Comparison of ENCODE assay signal across 9 mouse cellular contexts in genomic region chr4:58508833-58509232, GRCm38 (mm10). TPM values are rescaled to one million over a fixed set of nuclear protein-coding genes. Genes with fewer than 3 reads are reported as not detected.
DNase-seq lines count a peak whose midpoint lies in the region; ATAC-seq lines count a peak whose summit lies in the region.
"Had no signal": no experiment of that assay in that cellular context is flagged by ENCODE, and none has a peak within 500 bp of the region (broad histone marks: within the 10 kb centered on the region; RNA-seq: fewer than 3 reads in every experiment).

No protein-coding gene starts in this region.

- no peak overlapping the region for H3K4me3 ChIP-seq in heart, embryonic 16.5 days (ENCODE audit: low read length)
- H3K4me3 ChIP-seq: myocyte had no signal

- H3K9ac ChIP-seq in heart, embryonic 16.5 days (ENCODE audit: low read length) = no peak overlapping the region

- DNase-seq in heart, adult 11 months = peak; percentile 88
- no peak for DNase-seq in heart, postnatal 25 days (ENCODE audit: low spot score)
- peak; percentile 44 to 46 for DNase-seq in right cerebral cortex, postnatal 10 days (ENCODE audit: low spot score in 2 of 2)
- DNase-seq in right cerebral cortex, postnatal 36 days (ENCODE audit: low spot score in 2 of 2) = no peak
- DNase-seq in kidney, adult 18-20 months = no peak
- DNase-seq in thymus, adult 18-20 months = no peak

- ATAC-seq in heart, embryonic 16.5 days (replicated peaks; ENCODE audit: extremely low read depth, insufficient read depth, low FRiP score) = no peak
- no peak for ATAC-seq in megakaryocyte progenitor cell, adult 5-6 weeks (replicated peaks; ENCODE audit: poor library complexity)

- no peak overlapping the region for H3K4me2 ChIP-seq in heart, embryonic 16.5 days (ENCODE audit: low read depth, low read length)

- H3K4me1 ChIP-seq in heart, embryonic 16.5 days (ENCODE audit: control insufficient read depth, insufficient read depth, low read length) = peaks cover 10% of the 10 kb centered on the region

- intact Hi-C loops in heart, postnatal 25 days (cut with DNase I) = no loop called here

- H3K27me3 ChIP-seq in heart, embryonic 16.5 days (ENCODE audit: control insufficient read depth, insufficient read depth, low read length) = no peaks in the 10 kb centered on the region

- 45% methylated on average over 7 of the region's 7 CpGs for WGBS in heart, embryonic 16.5 days

- H3K9me3 ChIP-seq in heart, embryonic 16.5 days (replicated peaks; ENCODE audit: control insufficient read depth, low read length) = no peaks in the 10 kb centered on the region

- H3K36me3 ChIP-seq in heart, embryonic 16.5 days (ENCODE audit: control insufficient read depth, insufficient read depth) = no peaks in the 10 kb centered on the region

- H3K27ac ChIP-seq in heart, embryonic 16.5 days (ENCODE audit: low read length) = peak overlapping the region; percentile 41; the same call in 1 of the 2 replicates

RNA-seq across cellular contexts. Expression of gene Lpar1, which starts 44.9 kb away (rescaled TPM):
- total RNA-seq in heart, postnatal 25 days (2021) = 10 to 100 TPM; 11.1 to 14.3 TPM
- 20.2 and 20.6 TPM in 2 replicates for polyA plus RNA-seq in heart, embryonic 16.5 days (2015; fragmentation: Nextera tagmentation; extraction: Ambion mirVana)
- total RNA-seq in megakaryocyte progenitor cell, adult 5-6 weeks (2015) = 0.27 TPM in 1 of 2 replicates, not detected in the other
- total RNA-seq in megakaryocyte progenitor cell, adult 5-6 weeks (2017) = 0.29 TPM in 1 of 2 replicates, not detected in the other

Comparison
In these comparisons a context has a peak if more than half of its experiments do, and no peak if none do; other contexts are left out.
1. DNase-seq: peak in heart, adult 11 months (single experiment) and right cerebral cortex, postnatal 10 days (2 of 2); none in heart, postnatal 25 days (single experiment), right cerebral cortex, postnatal 36 days (0 of 2), kidney, adult 18-20 months (single experiment) and thymus, adult 18-20 months (0 of 2).
2. RNA of gene Lpar1, which starts 44.9 kb away (total RNA-seq): 11.1 to 14.3 TPM in heart, postnatal 25 days; 0.27 to 0.29 TPM in megakaryocyte progenitor cell, adult 5-6 weeks; every median in the first group is over 4 times any median in the second.